Mouse (Mus musculus): Measurements from ENCODE around the gene Map3k20.

Gene Map3k20

GRCm38 (mm10) chr2:72478921-72479320 lies 193.5 kb downstream of the Map3k20 start:
- no peak for DNase-seq (ENCODE audit: inconsistent ontology term)

DNA sequence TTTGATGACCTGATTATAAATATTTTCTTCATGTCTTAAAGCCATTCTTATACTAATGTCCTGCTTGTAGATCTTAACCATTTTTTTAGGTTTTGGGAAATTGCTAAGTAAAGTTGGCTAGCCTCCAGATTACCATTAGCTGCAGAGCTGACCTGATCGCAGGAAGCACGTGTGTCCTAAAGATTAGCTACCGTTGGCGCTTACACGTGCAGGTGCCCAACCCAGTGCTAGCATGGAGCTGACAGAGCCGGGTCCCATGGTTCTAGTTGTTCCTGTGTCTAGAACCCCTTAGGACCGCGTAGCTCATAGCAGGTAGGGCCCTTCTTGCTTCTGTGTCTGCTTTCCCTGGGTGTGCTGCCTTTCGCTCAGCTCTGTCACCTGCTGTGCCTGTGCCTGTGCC lies 194.4 kb downstream of the Map3k20 start:
- DNase-seq (ENCODE audit: inconsistent ontology term): no peak

DNA sequence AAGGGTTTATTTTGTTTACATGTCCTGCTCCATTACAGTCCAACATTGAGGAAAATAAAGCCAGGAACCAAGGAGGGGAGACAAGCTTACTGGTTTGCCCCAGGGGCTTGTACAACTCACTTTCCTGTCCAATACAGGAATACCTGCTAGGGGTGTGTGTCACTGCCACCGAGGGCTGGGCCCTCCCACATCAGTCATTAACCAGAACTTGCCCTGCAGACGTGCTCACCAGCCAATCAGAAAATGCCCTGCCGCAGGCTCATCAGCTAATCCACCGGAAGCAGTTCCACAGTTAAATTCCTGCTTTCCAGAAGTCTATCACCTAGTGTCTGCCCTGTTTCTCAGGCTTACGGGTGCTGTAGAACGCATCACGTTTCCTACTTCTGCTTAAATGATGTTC lies 206.2 kb downstream of the Map3k20 start:
- no peak for DNase-seq (ENCODE audit: inconsistent ontology term)
